Mouse (Mus musculus): ENCODE measurements at regions not wholly inside any gene's neighbourhood (a gene's known extent, or its start where the extent isn't known, plus 50 kb on each side); places are given as distances from the start of the nearest gene placed in this dataset.

- DNase-seq (ENCODE audit: low spot score in 2 of 2), result no peak
Observed at GRCm38 (mm10) chr3:41181438-41181837, 98.6 kb upstream of the Pgrmc2 start.

DNA sequence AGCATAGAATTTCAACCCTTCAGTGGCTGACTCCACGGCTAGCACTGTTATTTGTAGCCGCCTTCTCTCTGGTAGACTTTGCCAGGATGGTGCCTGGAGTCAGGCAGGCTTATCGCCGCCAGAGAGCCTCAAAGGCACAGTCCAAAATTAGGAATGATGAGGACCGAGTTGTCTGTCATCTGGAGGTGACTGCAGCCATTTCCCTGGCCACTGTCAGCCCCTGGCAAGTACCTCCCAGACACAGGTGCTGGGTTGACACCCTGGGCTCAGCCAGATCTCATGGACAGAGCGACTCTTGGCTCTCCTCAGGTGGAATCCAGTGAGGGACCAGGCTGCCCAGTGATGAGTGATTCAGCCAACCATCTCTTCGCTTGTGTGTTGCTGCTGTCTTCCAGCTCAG, 98.1 kb upstream of the Pgrmc2 start:
- DNase-seq (ENCODE audit: low spot score in 2 of 2), result no peak

GRCm38 (mm10) chr3:41179037-41179880, 96.4 kb upstream of the Pgrmc2 start:
- peak in 1 of 2 experiments; percentile 38 for DNase-seq (ENCODE audit: low spot score in 2 of 2)

DNA sequence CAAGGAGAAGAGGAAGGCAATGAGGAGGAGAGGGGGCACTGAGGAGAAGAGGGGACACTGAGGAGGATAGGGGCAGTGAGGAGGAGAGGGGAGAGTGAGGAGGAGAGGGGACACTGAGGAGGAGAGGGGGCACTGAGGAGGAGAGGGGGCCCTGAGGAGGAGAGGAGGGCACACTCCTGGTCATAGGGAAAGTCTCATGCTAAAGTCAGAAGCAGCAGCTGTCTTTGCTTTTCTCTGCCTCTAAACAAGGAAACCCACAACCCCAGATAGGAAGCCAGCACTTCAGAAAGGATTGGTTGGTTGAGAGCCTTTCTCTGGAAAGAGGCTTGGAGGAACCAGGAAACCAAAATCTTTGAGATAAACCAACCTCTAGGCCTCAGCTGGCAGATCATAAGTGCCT, 94.3 kb upstream of the Pgrmc2 start:
- DNase-seq (ENCODE audit: low spot score in 2 of 2), result no peak

- DNase-seq (ENCODE audit: low spot score in 2 of 2), result no peak
Observed at GRCm38 (mm10) chr3:41175356-41175755, 92.5 kb upstream of the Pgrmc2 start.

GRCm38 (mm10) chr3:41173561-41173960, 90.7 kb upstream of the Pgrmc2 start:
- DNase-seq (ENCODE audit: low spot score in 2 of 2), result no peak

DNA sequence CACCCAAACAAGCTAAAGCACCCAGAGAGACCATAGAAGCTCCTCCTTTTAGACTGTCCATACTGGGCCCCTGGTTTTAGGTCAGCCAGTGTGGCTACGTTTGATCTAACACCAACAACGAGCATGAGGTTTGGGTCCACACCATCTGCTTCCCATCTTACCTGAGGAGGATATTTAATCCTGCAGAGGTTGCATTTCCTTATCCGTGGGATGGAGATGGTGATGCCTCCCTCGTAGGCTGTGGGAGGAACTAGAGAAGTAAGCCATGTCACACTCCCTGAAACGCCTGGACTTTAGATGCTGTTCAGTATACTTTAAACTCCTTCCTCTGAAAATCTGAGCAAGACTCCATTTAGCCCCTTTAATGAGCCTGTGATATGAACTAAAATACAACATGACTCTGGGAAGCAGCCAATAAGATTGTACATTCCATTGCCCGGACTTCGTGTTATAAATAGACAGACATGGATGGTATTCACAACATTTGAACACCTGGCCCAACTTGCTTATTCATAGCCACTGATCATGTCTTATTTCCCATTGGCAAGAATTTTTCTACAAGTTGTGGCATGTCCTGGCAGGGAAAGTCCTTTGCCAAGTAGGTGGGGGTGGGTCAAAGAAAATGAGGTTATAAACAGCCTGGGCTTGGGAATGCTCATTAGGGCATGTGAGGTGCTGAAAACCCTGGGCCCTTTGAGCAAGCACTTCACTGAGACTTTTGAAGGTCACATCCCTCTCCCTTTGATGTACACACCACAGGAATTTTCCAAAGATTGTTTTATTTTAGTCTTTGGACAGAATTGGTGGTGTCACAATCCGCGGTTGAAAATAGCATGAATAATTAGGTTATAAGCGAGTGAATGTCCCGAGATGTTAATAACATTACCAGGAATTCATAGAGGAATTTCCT, 89.7 kb upstream of the Pgrmc2 start:
- no peak for DNase-seq (ENCODE audit: low spot score in 2 of 2)

GRCm38 (mm10) chr3:41171772-41172171, 88.9 kb upstream of the Pgrmc2 start:
- DNase-seq (ENCODE audit: low spot score in 2 of 2), result no peak

GRCm38 (mm10) chr3:41171310-41171709, 88.5 kb upstream of the Pgrmc2 start:
- DNase-seq (ENCODE audit: low spot score in 2 of 2), result no peak

GRCm38 (mm10) chr3:41170566-41170965, 87.7 kb upstream of the Pgrmc2 start:
- DNase-seq (ENCODE audit: low spot score in 2 of 2), result no peak

- peak; percentile 59 to 77 for DNase-seq (ENCODE audit: low spot score in 2 of 2)
Observed at GRCm38 (mm10) chr3:41169430-41169829, 86.6 kb upstream of the Pgrmc2 start.

GRCm38 (mm10) chr3:41168181-41168967, 85.5 kb upstream of the Pgrmc2 start:
- no peak for DNase-seq (ENCODE audit: low spot score in 2 of 2)

- no peak for DNase-seq (ENCODE audit: low spot score in 2 of 2)
Observed at GRCm38 (mm10) chr3:41167476-41167875, 84.6 kb upstream of the Pgrmc2 start.

GRCm38 (mm10) chr3:41164736-41165135, 81.9 kb upstream of the Pgrmc2 start:
- DNase-seq (ENCODE audit: low spot score in 2 of 2), result no peak

- DNase-seq (ENCODE audit: low spot score in 2 of 2), result no peak
Observed at GRCm38 (mm10) chr3:41163767-41164166, 80.9 kb upstream of the Pgrmc2 start.

GRCm38 (mm10) chr3:41162514-41162913, 79.7 kb upstream of the Pgrmc2 start:
- DNase-seq (ENCODE audit: low spot score in 2 of 2), result no peak

GRCm38 (mm10) chr3:41160648-41161047, 77.8 kb upstream of the Pgrmc2 start:
- DNase-seq (ENCODE audit: low spot score in 2 of 2), result no peak

DNA sequence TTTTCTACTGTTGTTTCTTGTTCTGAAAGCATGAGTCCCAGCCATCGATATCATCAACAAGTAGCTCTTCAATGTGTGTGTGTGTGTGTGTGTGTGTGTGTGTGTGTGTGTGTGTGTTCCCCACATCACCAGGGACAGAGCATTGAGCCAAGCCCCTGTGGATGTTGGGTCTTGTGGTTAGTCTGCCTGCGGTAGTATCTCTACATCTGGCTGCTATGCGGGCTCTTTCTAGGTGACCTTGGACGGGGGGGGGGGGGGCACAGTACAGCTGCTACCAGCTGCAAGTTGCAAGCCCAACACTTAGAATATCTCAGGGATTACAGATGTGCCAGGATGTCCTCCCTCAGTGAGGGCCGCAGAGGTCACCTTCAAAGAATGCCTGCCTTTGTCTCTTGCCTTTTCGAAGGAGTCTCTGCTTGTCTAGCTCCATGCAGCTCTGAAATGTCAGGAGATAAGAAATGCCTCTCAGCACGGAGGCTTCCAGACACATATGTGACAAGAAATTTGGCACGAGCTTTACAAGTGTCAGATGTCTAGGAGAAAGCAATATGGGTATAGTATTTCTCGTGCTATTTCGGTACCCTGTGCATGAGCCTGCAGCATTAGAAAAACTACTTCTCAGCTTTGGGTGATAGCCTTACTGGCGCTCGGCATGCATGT, 75.6 kb upstream of the Pgrmc2 start:
- DNase-seq (ENCODE audit: low spot score in 2 of 2), result no peak

GRCm38 (mm10) chr3:41157428-41157827, 74.6 kb upstream of the Pgrmc2 start:
- DNase-seq (ENCODE audit: low spot score in 2 of 2), result no peak

GRCm38 (mm10) chr3:41156562-41156961, 73.7 kb upstream of the Pgrmc2 start:
- DNase-seq (ENCODE audit: low spot score in 2 of 2), result no peak

DNA sequence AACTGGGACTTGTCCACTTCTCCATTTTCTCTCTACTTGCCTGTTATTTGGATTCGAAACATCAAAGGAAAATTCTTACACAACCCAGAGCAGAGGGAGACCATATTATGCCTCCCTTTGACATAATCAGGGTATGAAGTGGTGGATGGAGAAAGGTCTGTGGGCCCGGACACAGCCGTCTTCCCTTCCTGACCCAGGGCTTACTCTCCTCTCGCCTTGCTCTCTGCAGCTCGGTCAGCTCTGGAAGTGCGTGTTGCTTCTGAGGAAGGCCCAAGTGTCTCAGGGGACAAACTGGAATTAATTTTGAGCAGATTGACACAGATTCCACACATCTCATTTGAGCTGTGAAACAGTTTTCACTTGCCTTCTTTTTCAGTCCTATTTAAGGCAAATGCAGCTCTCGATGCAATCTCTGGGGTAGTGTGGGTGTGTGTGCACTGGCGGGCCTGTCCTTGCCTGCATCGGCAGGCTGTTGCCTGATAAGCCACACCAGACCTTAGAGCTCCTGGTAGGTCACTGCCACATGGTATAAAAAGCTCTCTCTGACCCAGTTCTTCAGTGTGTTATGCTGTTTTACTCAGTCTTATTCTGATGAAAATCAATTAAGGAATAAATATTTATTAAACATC, 72.4 kb upstream of the Pgrmc2 start:
- DNase-seq (ENCODE audit: low spot score in 2 of 2), result peak; percentile 30 to 49
